Mouse (Mus musculus): ENCODE measurements around the gene Slc35b1. TPM values are rescaled to one million over a fixed set of nuclear protein-coding genes. Genes with fewer than 3 reads are reported as not detected.

Gene Slc35b1
- polyA plus RNA-seq, 1 experiment from 2014 or later = 149 TPM

- Histone ChIP-seq H3K27ac (no peak overlapping the region; the same call in 1 of the 2 replicates), H3K4me2 (replicated peaks) (no peak overlapping the region), H3K4me1 (replicated peaks) (peaks cover 33% of the 10 kb centered on the region), H3K9me3 (no peaks in the 10 kb centered on the region), H3K4me3 (replicated peaks) (no peak overlapping the region), H3K36me3 (no peaks in the 10 kb centered on the region), H3K9ac (replicated peaks) (no peak overlapping the region), H3K27me3 (peaks cover 3% of the 10 kb centered on the region; the same call in 1 of the 2 replicates)
- ATAC-seq = no peak
- WGBS = 97% methylated on average over 3 of the region's 3 CpGs
These were observed 28.1 kb downstream of the Slc35b1 start for GRCm38 (mm10) chr11:95412615-95413014.

- peak within 1 kb of the TSS; percentile 76 for H3K9ac ChIP-seq (replicated peaks)
- H3K36me3 ChIP-seq = no peaks in the 10 kb centered on the region
- peak within 1 kb of the TSS; percentile 64 for H3K4me3 ChIP-seq (replicated peaks)
- peak; percentile 94 for ATAC-seq
- peaks cover 3% of the 10 kb centered on the region; the same call in 1 of the 2 replicates for H3K27me3 ChIP-seq
- peaks cover 34% of the 10 kb centered on the region for H3K4me1 ChIP-seq (replicated peaks)
- 3% methylated on average over 55 of the region's 58 CpGs for WGBS
- H3K27ac ChIP-seq = peak within 1 kb of the TSS; percentile 95
- H3K9me3 ChIP-seq = no peaks in the 10 kb centered on the region
- peak within 1 kb of the TSS; percentile 71 for H3K4me2 ChIP-seq (replicated peaks)
These were observed 29.4 kb downstream of the Slc35b1 start, which contains the start of gene Spop for GRCm38 (mm10) chr11:95413641-95414535. Gene Spop (plus strand): TSS chr11:95414080.

GRCm38 (mm10) chr11:95414536-95415161 is 30.2 kb downstream of the Slc35b1 start:
- Histone ChIP-seq H3K9ac (replicated peaks) (peak overlapping the region; percentile 76), H3K27ac (peak overlapping the region; percentile 95), H3K4me2 (replicated peaks) (peak overlapping the region; percentile 71), H3K4me1 (replicated peaks) (peaks cover 34% of the 10 kb centered on the region), H3K27me3 (peaks cover 3% of the 10 kb centered on the region; the same call in 1 of the 2 replicates), H3K9me3 (no peaks in the 10 kb centered on the region), H3K4me3 (replicated peaks) (peak overlapping the region; percentile 64), H3K36me3 (peaks cover 6% of the 10 kb centered on the region; the same call in 1 of the 2 replicates)
- peak; percentile 89 for ATAC-seq
- under 1% methylated on average over 28 of the region's 28 CpGs for WGBS

GRCm38 (mm10) chr11:95415931-95416330 is 31.4 kb downstream of the Slc35b1 start:
- no peak for ATAC-seq
- Histone ChIP-seq H3K9me3 (no peaks in the 10 kb centered on the region), H3K4me1 (replicated peaks) (peaks cover 34% of the 10 kb centered on the region), H3K27me3 (peaks cover 3% of the 10 kb centered on the region; the same call in 1 of the 2 replicates), H3K4me3 (replicated peaks) (peak overlapping the region; percentile 64), H3K9ac (replicated peaks) (peak overlapping the region; percentile 28), H3K36me3 (peaks cover 9% of the 10 kb centered on the region; the same call in 1 of the 2 replicates), H3K4me2 (replicated peaks) (peak overlapping the region; percentile 71), H3K27ac (no peak overlapping the region)

GRCm38 (mm10) chr11:95417341-95417740 is 32.8 kb downstream of the Slc35b1 start:
- H3K36me3 ChIP-seq = peaks cover 9% of the 10 kb centered on the region; the same call in 1 of the 2 replicates
- 0 out of 2 replicates have a peak overlapping the region, but pooled peaks have one; percentile 28 for H3K9ac ChIP-seq (replicated peaks)
- H3K27ac ChIP-seq = no peak overlapping the region
- no peaks in the 10 kb centered on the region for H3K9me3 ChIP-seq
- peaks cover 3% of the 10 kb centered on the region; the same call in 1 of the 2 replicates for H3K27me3 ChIP-seq
- H3K4me2 ChIP-seq (replicated peaks) = no peak overlapping the region
- no peak for ATAC-seq
- no peak overlapping the region for H3K4me3 ChIP-seq (replicated peaks)
- 86% methylated on average over 5 of the region's 5 CpGs for WGBS
- peaks cover 29% of the 10 kb centered on the region for H3K4me1 ChIP-seq (replicated peaks)

GRCm38 (mm10) chr11:95420880-95421435 is 36.5 kb downstream of the Slc35b1 start:
- Histone ChIP-seq H3K27me3 (no peaks in the 10 kb centered on the region), H3K36me3 (peaks cover 9% of the 10 kb centered on the region; the same call in 1 of the 2 replicates), H3K4me1 (replicated peaks) (peaks cover 17% of the 10 kb centered on the region), H3K4me3 (replicated peaks) (no peak overlapping the region), H3K4me2 (replicated peaks) (no peak overlapping the region), H3K9me3 (no peaks in the 10 kb centered on the region), H3K9ac (replicated peaks) (no peak overlapping the region), H3K27ac (no peak overlapping the region)
- WGBS = 87% methylated on average over 2 of the region's 2 CpGs
- no peak for ATAC-seq

- WGBS = 85% methylated on average over 3 of the region's 3 CpGs
- H3K4me1 ChIP-seq (replicated peaks) = no peaks in the 10 kb centered on the region
- no peaks in the 10 kb centered on the region for H3K9me3 ChIP-seq
- no peak overlapping the region for H3K9ac ChIP-seq (replicated peaks)
- no peak overlapping the region for H3K4me3 ChIP-seq (replicated peaks)
- no peaks in the 10 kb centered on the region for H3K27me3 ChIP-seq
- no peak overlapping the region for H3K27ac ChIP-seq
- H3K36me3 ChIP-seq = peaks cover 9% of the 10 kb centered on the region; the same call in 1 of the 2 replicates
- H3K4me2 ChIP-seq (replicated peaks) = no peak overlapping the region
- ATAC-seq = no peak
These were observed 39.0 kb downstream of the Slc35b1 start for GRCm38 (mm10) chr11:95423505-95423904.

- ATAC-seq = no peak
- Histone ChIP-seq H3K9ac (replicated peaks) (no peak overlapping the region), H3K36me3 (no peaks in the 10 kb centered on the region), H3K9me3 (no peaks in the 10 kb centered on the region), H3K4me1 (replicated peaks) (no peaks in the 10 kb centered on the region), H3K4me2 (replicated peaks) (no peak overlapping the region), H3K27me3 (no peaks in the 10 kb centered on the region), H3K27ac (no peak overlapping the region), H3K4me3 (replicated peaks) (no peak overlapping the region)
- WGBS = 89% methylated on average over 2 of the region's 2 CpGs
These were observed 46.9 kb downstream of the Slc35b1 start for GRCm38 (mm10) chr11:95431344-95431743.

GRCm38 (mm10) chr11:95432194-95432593 is 47.7 kb downstream of the Slc35b1 start:
- 84% methylated on average over 2 of the region's 2 CpGs for WGBS
- Histone ChIP-seq H3K27me3 (no peaks in the 10 kb centered on the region), H3K9me3 (no peaks in the 10 kb centered on the region), H3K4me1 (replicated peaks) (no peaks in the 10 kb centered on the region), H3K4me3 (replicated peaks) (no peak overlapping the region), H3K9ac (replicated peaks) (no peak overlapping the region), H3K36me3 (no peaks in the 10 kb centered on the region), H3K27ac (no peak overlapping the region), H3K4me2 (replicated peaks) (no peak overlapping the region)
- ATAC-seq = no peak
